Mouse (Mus musculus): ENCODE measurements around the gene Ech1. TPM values are rescaled to one million over a fixed set of nuclear protein-coding genes. Genes with fewer than 3 reads are reported as not detected.
A peak's percentile ranks its signal among the peaks of the same experiment; 100 is the strongest.

Ech1 gene
- polyA plus RNA-seq, 1 experiment from 2014 or later: 74.5 TPM

GRCm38 (mm10) chr7:28801451-28801850 is 23.6 kb upstream of the Ech1 start:
- no peak for ATAC-seq (ENCODE audit: low read depth)
- Histone ChIP-seq H3K4me2 (ENCODE audit: low read depth, low read length) (no peak overlapping the region), H3K4me3 (ENCODE audit: low read depth, low read length) (no peak overlapping the region), H3K9me3 (ENCODE audit: control insufficient read depth, low read length) (no peaks in the 10 kb centered on the region), H3K9ac (replicated peaks; ENCODE audit: low read depth, low read length) (no peak overlapping the region), H3K27ac (ENCODE audit: low read depth, low read length) (no peak overlapping the region), H3K4me1 (ENCODE audit: control insufficient read depth, insufficient read depth, low read length) (no peaks in the 10 kb centered on the region), H3K36me3 (ENCODE audit: control insufficient read depth, insufficient read depth, low read length) (no peaks in the 10 kb centered on the region), H3K27me3 (ENCODE audit: control insufficient read depth, insufficient read depth, low read length) (no peaks in the 10 kb centered on the region)
- WGBS: 69% methylated on average over 3 of the region's 3 CpGs

- H3K9me3 ChIP-seq (ENCODE audit: control insufficient read depth, low read length): no peaks in the 10 kb centered on the region
- WGBS: 15% methylated on average over 10 of the region's 10 CpGs
- no peaks in the 10 kb centered on the region for H3K27me3 ChIP-seq (ENCODE audit: control insufficient read depth, insufficient read depth, low read length)
- H3K27ac ChIP-seq (ENCODE audit: low read depth, low read length): peak overlapping the region; percentile 0; the same call in 1 of the 2 replicates
- H3K4me1 ChIP-seq (ENCODE audit: control insufficient read depth, insufficient read depth, low read length): no peaks in the 10 kb centered on the region
- ATAC-seq (ENCODE audit: low read depth): no peak
- no peak overlapping the region for H3K4me3 ChIP-seq (ENCODE audit: low read depth, low read length)
- no peak overlapping the region for H3K9ac ChIP-seq (replicated peaks; ENCODE audit: low read depth, low read length)
- H3K36me3 ChIP-seq (ENCODE audit: control insufficient read depth, insufficient read depth, low read length): no peaks in the 10 kb centered on the region
- H3K4me2 ChIP-seq (ENCODE audit: low read depth, low read length): no peak overlapping the region
Measured at GRCm38 (mm10) chr7:28801901-28802670, 22.9 kb upstream of the Ech1 start.

DNA sequence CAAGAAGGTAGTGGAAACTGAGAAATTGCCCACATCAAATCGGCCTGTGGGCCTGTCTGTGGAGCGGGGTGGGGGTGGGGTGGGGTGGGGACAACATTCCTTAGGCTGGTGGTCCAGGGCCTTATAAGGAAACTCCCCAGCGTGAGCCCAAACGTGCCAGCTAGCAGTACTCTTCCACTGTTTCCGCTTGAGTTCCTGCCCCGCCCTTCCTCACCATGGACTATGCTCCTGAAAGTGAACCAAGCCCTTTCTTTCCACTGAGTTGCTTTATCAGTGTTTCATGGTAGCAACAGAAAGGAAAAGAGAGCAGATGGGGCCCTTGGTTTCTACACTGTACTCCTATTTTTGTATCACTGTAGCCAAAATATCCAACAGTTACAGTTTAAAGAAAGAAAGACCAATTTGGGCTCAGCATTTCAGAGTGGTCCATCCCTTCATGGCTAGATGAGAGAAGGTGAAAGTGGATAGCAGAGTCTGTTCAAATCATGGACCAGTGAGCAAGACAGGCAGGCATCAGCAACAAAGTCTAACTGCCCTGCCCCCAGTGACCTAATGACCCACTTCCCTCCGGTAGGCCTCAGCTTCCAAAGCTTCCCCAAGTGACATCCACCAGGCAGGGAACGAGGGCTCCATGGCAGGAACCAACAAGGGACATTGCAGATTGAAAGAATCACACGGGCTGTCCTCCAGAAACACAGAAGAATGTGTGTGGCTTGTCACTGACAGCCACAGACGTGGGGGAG is 22.0 kb upstream of the Ech1 start:
- no peak for ATAC-seq (ENCODE audit: low read depth)
- Histone ChIP-seq H3K9ac (replicated peaks; ENCODE audit: low read depth, low read length) (no peak overlapping the region), H3K27me3 (ENCODE audit: control insufficient read depth, insufficient read depth, low read length) (no peaks in the 10 kb centered on the region), H3K4me1 (ENCODE audit: control insufficient read depth, insufficient read depth, low read length) (peaks cover 5% of the 10 kb centered on the region), H3K4me2 (ENCODE audit: low read depth, low read length) (no peak overlapping the region), H3K9me3 (ENCODE audit: control insufficient read depth, low read length) (no peaks in the 10 kb centered on the region), H3K27ac (ENCODE audit: low read depth, low read length) (peak overlapping the region; percentile 0; the same call in 1 of the 2 replicates), H3K4me3 (ENCODE audit: low read depth, low read length) (no peak overlapping the region), H3K36me3 (ENCODE audit: control insufficient read depth, insufficient read depth, low read length) (no peaks in the 10 kb centered on the region)
- WGBS: 5% methylated on average over 10 of the region's 10 CpGs

DNA sequence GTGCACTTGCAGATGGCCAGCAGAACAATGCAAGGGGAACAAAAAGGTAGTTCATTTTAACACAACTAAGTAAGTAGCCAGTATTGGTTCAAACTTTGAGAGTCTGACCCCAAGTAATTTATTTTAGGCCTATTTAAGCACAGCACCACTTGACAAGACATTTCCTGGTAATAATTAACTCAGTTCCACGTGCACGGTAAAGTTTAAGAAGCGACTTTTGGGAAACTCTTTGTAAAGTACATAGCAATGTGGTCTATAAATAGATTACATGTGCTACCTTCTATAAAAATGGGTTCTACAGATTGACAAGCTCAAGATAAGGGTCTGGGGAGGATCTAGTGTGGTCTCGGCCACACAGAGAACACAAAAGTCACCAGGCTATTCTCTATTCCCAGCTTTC is 21.3 kb upstream of the Ech1 start:
- Histone ChIP-seq H3K4me3 (ENCODE audit: low read depth, low read length) (no peak overlapping the region), H3K27ac (ENCODE audit: low read depth, low read length) (no peak overlapping the region), H3K27me3 (ENCODE audit: control insufficient read depth, insufficient read depth, low read length) (no peaks in the 10 kb centered on the region), H3K9ac (replicated peaks; ENCODE audit: low read depth, low read length) (no peak overlapping the region), H3K4me2 (ENCODE audit: low read depth, low read length) (no peak overlapping the region), H3K4me1 (ENCODE audit: control insufficient read depth, insufficient read depth, low read length) (peaks cover 8% of the 10 kb centered on the region), H3K36me3 (ENCODE audit: control insufficient read depth, insufficient read depth, low read length) (no peaks in the 10 kb centered on the region), H3K9me3 (ENCODE audit: control insufficient read depth, low read length) (no peaks in the 10 kb centered on the region)
- WGBS: 45% methylated on average over 4 of the region's 4 CpGs
- no peak for ATAC-seq (ENCODE audit: low read depth)

DNA sequence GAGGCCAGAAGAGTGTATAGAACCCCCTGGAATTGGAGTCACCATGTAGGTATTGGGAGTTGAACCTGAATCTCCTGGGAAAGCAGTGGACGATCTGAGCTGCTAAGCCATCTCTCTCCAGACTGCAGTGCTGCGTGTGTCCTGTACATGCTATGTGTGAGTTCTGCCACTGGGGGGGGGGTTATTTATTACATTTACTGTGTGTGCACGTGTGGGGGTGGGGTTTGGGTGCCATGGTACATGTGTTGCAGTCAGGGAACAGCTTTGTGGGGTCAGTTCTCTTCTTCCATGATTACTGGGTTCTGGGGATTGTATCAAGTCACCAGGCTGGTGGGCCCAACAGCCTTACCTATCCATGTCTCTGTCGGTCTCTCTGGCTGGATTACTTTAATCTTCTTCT is 18.1 kb upstream of the Ech1 start:
- H3K4me3 ChIP-seq (ENCODE audit: low read depth, low read length): no peak overlapping the region
- no peaks in the 10 kb centered on the region for H3K27me3 ChIP-seq (ENCODE audit: control insufficient read depth, insufficient read depth, low read length)
- 67% methylated on average over 4 of the region's 4 CpGs for WGBS
- peaks cover 10% of the 10 kb centered on the region for H3K4me1 ChIP-seq (ENCODE audit: control insufficient read depth, insufficient read depth, low read length)
- H3K36me3 ChIP-seq (ENCODE audit: control insufficient read depth, insufficient read depth, low read length): no peaks in the 10 kb centered on the region; the same call in 1 of the 2 replicates
- H3K4me2 ChIP-seq (ENCODE audit: low read depth, low read length): no peak overlapping the region
- H3K9ac ChIP-seq (replicated peaks; ENCODE audit: low read depth, low read length): no peak overlapping the region
- no peaks in the 10 kb centered on the region for H3K9me3 ChIP-seq (ENCODE audit: control insufficient read depth, low read length)
- no peak overlapping the region for H3K27ac ChIP-seq (ENCODE audit: low read depth, low read length)
- no peak for ATAC-seq (ENCODE audit: low read depth)

GRCm38 (mm10) chr7:28807641-28808220 is 17.3 kb upstream of the Ech1 start:
- Histone ChIP-seq H3K4me3 (ENCODE audit: low read depth, low read length) (peak overlapping the region; percentile 78), H3K9ac (replicated peaks; ENCODE audit: low read depth, low read length) (peak overlapping the region; percentile 89), H3K27me3 (ENCODE audit: control insufficient read depth, insufficient read depth, low read length) (no peaks in the 10 kb centered on the region), H3K4me1 (ENCODE audit: control insufficient read depth, insufficient read depth, low read length) (peaks cover 19% of the 10 kb centered on the region), H3K4me2 (ENCODE audit: low read depth, low read length) (peak overlapping the region; percentile 91), H3K9me3 (ENCODE audit: control insufficient read depth, low read length) (no peaks in the 10 kb centered on the region), H3K36me3 (ENCODE audit: control insufficient read depth, insufficient read depth, low read length) (peaks cover 4% of the 10 kb centered on the region; the same call in 1 of the 2 replicates), H3K27ac (ENCODE audit: low read depth, low read length) (peak overlapping the region; percentile 100)
- no peak for ATAC-seq (ENCODE audit: low read depth)
- WGBS: 50% methylated on average over 8 of the region's 8 CpGs

GRCm38 (mm10) chr7:28808221-28808941 is 16.6 kb upstream of the Ech1 start, which contains the start of gene Hnrnpl:
TSS of gene Hnrnpl (plus strand) at chr7:28808541.
- Histone ChIP-seq H3K4me1 (ENCODE audit: control insufficient read depth, insufficient read depth, low read length) (peaks cover 22% of the 10 kb centered on the region), H3K36me3 (ENCODE audit: control insufficient read depth, insufficient read depth, low read length) (peaks cover 8% of the 10 kb centered on the region; the same call in 1 of the 2 replicates), H3K4me3 (ENCODE audit: low read depth, low read length) (peak within 1 kb of the TSS; percentile 78), H3K9me3 (ENCODE audit: control insufficient read depth, low read length) (no peaks in the 10 kb centered on the region), H3K4me2 (ENCODE audit: low read depth, low read length) (peak within 1 kb of the TSS; percentile 91), H3K27me3 (ENCODE audit: control insufficient read depth, insufficient read depth, low read length) (no peaks in the 10 kb centered on the region), H3K9ac (replicated peaks; ENCODE audit: low read depth, low read length) (peak within 1 kb of the TSS; percentile 89), H3K27ac (ENCODE audit: low read depth, low read length) (peak within 1 kb of the TSS; percentile 100)
- no peak; the same call in 1 of the 2 replicates for ATAC-seq (ENCODE audit: low read depth)
- 5% methylated on average over 34 of the region's 35 CpGs for WGBS

- WGBS: under 1% methylated on average over 21 of the region's 32 CpGs
- Histone ChIP-seq H3K36me3 (ENCODE audit: control insufficient read depth, insufficient read depth, low read length) (peaks cover 14% of the 10 kb centered on the region), H3K4me2 (ENCODE audit: low read depth, low read length) (peak overlapping the region; percentile 91), H3K9me3 (ENCODE audit: control insufficient read depth, low read length) (no peaks in the 10 kb centered on the region), H3K4me1 (ENCODE audit: control insufficient read depth, insufficient read depth, low read length) (peaks cover 22% of the 10 kb centered on the region), H3K27ac (ENCODE audit: low read depth, low read length) (peak overlapping the region; percentile 100), H3K9ac (replicated peaks; ENCODE audit: low read depth, low read length) (peak overlapping the region; percentile 89), H3K4me3 (ENCODE audit: low read depth, low read length) (peak overlapping the region; percentile 78), H3K27me3 (ENCODE audit: control insufficient read depth, insufficient read depth, low read length) (no peaks in the 10 kb centered on the region)
- peak; percentile 51 for ATAC-seq (ENCODE audit: low read depth)
Measured at GRCm38 (mm10) chr7:28808957-28809393, 16.0 kb upstream of the Ech1 start.

Measured in neural tube, embryonic 14.5 days (tissue).